Mouse (Mus musculus) spleen, postnatal 4 days (tissue): Measurements from ENCODE around the gene Hes1.

Experiments used
- DNase-seq, 2 experiments: peaks; one replicate each; pipeline ENCODE4 v3.0.0; 2022; ENCODE audit warnings: low spot score in 2 of 2

Gene Hes1

GRCm38 (mm10) chr16:30114451-30114850, 50.3 kb downstream of the Hes1 start:
- DNase-seq: no peak
